Mouse (Mus musculus) lung, postnatal 14 days (tissue): ENCODE measurements around the gene Cpne5.
"Not testable (repeated sequence)": the region's sequence is repeated elsewhere in the genome, so short reads cannot be mapped to it uniquely, and the experiment has no call there.

ENCODE experiments used
- DNase-seq: peaks from one replicate; pipeline ENCODE4 v3.0.0; 2021

Cpne5 gene

DNA sequence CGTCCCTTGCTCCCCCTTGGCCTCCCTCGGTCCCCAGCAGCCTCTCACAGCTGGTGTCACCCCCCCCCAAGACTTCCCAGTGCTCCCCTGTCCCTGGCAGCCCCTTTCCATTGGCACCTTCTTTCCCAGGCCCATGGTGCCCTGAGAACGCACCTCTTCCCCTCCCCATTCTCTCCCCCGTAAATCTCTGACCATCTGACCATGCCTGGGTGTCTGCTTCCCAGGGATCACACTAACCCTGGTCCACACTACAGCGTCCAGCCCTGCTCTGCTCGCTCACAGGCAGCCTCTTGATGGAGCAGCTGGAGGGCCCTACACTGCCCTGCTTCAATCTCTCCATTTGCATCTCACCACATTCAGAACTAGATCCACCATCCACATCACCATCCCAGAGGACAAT lies 18.5 kb upstream of the Cpne5 start:
- no peak for DNase-seq

DNA sequence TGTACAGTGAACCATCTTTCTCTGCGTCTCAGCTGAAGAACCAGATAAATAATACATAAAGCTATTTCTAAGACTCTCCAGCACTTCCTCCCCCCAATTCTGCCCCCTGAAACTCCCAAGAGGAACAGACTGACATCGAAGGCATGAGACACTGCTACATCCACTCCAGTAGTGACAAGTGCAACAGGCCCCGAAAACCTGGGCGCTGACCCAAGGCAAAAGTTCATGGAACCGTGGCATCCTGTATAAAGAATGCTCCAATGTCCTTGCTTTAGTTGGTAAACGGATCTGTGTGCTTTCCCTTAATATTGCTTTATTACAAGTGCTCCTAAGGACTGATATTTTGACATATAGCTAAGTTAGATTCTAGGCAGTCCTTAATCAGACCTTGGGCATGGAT lies 16.8 kb upstream of the Cpne5 start:
- not testable (repeated sequence) for DNase-seq

DNA sequence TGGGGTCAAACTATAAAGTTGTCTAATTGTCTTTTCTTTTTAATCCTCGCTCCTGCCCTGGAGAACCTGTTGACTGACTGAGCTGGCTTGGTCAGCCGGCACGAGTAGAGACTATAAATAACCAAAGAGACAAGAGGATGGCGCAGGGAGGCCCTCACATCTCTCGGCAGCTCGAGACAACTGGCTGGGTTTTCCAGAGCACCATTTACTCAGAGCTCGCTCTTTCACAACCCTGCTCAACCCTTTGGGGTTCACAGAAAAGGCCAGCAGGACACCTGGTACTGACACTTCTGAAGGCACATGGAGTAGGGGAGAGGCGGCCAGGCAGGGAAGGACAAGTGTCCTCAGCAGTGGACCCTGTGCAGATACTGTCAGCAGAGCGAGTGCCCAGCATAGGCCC lies 15.7 kb upstream of the Cpne5 start:
- no peak for DNase-seq

DNA sequence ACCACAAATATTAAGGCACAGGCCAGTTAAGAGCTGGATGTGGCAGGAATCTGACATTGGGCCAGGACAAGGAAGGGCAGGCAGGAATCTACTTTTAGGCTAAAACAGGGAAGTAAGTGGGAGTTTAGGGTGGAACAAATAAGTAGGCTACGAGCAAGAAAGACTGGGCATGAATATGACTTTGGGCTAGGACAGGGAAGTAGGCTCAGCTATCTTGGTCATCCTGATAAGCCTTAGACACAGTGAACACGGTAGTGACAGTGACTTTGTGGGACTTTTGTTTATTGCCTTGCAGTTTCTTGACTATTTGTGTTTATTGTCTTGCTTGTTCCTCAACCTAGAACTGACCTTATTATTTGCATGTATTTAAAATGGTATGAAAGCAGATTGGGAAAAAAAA lies 15.3 kb upstream of the Cpne5 start:
- DNase-seq, result no peak

DNA sequence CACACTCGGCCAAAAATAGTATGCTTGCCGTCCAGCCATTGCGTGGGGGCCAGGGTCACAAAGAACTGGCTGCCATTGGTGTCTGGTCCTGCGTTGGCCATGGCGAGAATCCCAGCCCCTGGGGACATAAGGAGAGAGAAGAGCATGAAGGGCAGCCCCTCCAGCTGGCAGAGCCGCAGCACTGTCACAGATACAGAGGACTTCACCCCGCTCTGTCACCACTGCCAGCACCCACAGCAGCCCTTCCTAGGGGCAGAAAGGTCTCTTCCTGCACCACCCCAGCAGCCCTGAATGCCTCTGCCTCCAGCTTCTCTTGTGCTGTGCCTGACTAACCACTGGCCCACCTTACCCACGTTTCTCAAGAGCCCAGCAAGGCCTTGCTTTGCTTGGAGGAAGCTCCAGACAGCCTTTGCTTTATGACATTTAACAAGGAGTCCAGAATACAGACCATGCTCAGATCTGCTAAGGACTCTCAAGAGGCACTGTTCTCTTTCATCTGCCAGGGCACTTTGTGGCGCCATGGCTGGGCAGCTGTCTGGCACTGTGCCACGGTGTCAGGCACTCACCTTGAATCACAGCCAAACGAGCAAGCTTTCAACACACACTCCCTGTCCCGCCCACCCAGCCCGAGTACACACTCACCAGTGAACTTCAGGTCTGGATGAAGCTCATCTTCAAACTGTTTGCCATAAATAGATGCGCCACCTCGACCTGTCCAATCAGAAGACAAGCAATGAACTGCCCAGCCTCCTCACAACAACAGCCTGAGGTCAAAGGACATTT lies 13.8 kb upstream of the Cpne5 start:
- DNase-seq, result peak; percentile 78

DNA sequence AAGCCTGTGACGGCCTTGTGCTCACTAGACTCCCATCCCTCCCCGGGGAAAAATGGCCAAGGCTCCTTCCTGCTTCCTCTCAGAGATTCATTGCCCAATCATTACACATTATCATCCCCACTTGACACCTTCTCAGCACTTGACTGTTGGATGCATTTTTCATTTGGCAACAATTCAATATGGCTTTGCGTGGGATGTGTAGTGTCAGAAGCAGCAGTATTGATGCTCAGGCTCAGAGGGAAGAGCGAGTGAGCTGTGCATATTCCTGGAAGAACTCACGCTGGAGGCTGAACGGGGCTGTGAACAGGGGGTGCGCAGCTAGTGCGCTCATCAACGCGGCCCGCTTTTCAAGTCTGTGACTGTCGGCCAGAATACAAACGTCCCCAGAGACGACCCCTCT lies 13.0 kb upstream of the Cpne5 start:
- DNase-seq, result not testable (repeated sequence)

DNA sequence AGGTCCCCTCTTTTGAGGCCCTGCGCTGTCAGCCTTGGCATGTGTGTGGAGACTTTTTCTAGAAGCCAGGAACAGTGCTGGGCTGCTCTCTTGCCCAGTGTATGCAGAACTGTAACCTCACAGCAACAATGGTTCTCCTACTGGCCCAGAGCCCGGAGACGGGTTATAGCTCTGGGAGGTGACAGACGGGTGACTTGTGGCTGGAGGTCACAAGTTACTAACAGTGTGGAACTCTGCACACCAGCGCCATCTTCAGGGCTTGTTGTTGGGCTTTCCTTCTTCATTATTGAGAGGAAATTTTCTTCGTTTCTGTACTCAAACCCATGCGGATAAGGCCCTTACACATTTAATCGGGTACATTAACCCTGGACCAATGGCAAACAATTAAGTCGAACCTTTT lies 11.5 kb upstream of the Cpne5 start:
- DNase-seq, result peak; percentile 77

DNA sequence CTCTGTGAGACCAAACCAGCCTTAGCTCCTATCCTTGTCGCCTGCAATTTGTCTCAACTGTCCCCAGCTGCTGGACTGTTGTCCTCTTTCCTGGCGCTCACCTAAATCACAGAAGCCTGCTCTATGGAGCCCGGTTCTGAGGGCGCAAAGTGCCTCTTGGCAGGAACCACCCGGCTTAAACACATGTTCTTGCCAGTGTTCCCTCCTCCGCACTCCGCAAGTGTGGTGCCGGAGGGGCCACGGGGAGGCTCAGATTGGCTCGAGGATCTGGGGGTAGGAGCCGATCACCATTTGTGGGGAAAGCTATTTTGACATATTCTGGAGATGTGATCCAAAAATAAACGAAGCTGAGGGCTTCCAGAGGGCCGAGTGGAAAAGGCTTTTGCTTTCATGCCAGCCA lies 9.9 kb upstream of the Cpne5 start:
- DNase-seq, result no peak

DNA sequence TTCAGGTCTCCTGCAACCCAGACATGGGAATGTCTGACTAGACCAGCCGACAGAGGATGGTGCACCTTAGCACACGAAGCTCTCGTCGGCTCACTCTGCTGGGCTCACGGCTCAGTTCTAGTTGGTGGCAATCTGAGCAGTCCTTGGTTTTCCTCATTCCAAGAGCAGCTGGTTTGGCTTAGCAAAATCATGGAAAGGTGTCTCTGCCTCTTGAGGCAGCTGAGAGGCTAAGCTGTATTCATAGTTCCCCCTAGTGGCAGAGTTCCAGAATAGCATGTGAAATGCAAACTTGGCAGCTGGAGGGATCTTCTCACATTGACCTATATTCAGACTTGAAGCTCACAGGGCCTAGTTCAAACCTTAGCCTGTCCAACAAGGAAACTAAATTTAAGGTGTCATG lies 8.6 kb upstream of the Cpne5 start:
- DNase-seq, result peak; percentile 53

DNA sequence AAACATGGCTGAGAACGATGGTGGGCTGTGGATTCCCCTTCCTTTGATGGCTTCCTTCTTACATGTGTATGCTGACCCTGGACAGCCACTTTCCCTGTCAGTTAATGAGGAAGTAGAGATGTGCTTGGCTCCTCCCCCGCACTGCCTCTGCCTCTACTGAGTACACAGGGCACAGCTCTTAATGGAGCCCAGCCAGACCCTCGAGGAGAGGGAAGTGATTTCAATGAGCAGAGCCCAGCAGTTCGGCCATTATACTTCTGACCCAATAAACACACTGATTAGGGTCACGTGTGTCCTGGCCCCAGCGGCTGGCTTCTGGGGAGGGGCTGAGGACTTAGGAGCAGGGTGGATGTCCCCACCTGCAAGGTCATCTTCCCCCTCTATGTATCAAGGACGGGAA lies 7.8 kb upstream of the Cpne5 start:
- no peak for DNase-seq

DNA sequence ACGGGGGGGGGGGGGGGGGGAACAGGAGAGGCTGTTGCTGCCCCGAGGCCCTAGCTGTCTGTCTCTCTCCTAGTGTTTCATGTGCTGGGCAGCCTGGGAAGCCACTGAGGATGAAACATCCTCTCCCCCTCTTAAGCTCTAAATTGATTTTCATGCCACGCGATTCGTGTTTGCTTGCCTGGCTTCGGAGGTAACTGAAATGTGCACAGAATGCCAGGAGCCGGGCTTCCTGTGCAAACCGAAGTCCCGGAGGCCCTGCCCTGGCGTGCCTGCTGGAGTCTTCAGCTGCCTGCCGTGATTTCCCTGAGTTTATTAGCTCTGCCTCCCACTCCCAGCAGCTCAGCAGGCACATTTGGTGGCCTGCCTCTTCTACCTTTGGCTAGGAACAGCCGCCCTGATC lies 6.9 kb upstream of the Cpne5 start:
- DNase-seq, result no peak

DNA sequence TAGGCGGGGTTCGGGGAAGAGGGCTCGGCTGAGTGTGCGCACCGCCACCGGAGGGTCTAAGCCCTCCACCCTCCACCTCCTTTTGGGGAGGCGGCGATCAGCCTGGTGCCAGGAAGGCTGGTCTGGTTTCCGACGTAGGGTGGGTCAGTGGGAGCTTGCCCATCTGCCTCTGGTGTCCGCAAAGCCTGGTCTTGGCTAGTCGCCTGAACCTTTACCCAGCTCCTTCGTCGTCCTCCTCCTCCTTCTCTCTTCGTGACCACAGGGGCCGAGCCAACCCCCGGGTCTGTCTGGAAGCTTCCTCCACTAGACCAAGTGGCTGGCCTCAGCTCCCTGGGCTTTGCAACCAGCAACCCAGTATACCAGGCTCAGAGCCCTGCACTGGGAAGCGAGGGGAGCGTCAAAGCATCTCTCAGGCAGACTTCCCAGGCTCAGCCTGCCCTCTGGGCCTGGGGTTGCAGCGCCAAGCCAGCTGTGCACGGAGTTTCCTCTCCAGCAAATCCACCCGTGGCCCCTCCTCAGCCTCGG lies 516 bp upstream of the Cpne5 start:
- DNase-seq, result no peak

DNA sequence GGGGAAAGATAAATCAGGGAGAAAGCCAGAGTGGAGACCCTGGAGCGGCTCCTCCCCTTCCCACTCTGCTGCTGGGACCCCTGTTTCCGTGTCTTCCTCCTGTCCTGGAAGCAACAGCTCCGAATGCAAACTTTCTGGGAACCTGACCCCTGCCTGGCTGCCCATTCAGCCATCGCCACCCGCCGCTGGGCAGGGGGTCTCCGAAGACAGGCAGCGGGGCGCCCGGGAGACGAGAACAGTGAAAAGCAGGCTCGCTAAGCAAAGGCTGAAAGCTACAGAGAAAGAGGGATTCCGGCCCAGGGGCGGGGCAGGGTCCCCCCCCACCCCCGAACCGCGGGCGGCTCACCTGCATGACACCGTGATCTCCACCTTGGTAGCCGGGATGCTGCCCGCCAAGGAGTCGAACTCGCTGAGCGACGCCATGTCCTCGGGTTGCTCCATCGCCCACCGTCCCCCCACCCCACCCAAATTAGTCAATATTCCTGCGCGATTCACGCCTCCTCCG lies 648 bp downstream of the Cpne5 start:
- no peak for DNase-seq

DNA sequence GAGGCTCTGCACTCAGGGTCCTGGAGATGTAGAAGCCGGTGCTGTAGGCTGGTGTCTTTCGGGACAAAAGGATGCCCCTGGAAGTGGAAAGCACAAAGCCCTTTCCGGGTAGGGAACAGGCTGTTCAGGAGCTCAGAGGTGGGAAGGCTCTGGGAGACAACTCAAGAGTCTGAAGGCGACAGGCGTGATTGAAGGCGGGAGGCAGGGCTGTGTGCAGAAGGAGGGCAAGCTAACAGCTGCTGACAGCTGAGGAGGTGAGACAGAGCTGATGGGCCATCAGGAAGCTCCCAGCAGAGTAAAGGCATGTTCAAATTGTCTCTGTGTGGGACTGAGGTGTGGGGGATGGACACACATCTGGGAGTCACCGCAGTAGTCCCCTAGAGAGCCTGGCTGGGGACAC lies 1.9 kb downstream of the Cpne5 start:
- no peak for DNase-seq

DNA sequence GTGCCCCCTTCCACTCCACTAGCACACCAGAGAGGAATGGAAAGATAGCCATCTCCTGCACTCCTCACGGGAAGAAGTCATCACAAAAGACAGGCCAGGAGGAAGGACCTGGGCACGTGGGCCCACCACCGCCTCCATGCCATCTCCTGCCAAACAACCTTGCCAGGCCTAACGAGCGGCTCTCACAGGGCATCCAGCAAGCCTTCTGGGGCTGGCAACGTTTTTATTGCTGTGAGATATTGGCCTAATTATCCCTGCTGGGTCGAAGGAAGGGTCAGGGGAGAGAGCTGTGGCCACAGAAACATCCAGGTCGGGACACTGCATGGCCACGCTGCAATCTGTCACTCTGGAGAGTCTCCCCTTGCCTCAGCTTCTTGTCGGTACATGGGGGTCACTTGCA lies 6.9 kb downstream of the Cpne5 start:
- DNase-seq, result no peak

DNA sequence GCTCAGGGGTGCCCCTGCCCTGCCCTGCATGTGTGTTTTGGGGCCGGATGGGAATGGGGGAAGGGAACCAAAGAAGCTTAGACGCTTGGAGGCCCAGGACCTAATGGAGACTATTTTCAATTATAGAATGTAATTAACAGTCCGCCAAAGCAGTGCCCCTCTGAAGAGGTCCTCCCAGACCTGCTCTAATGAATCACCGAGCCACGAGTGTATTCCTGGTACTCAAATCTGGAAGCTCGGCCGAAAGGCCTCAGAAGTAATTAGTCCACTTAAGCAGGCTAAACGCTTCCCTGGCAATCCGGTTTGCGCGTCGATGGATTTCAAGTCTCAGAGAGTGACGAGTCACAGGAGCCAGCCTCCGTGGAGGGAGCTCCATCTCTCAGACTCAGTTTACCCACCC lies 17.3 kb downstream of the Cpne5 start:
- no peak for DNase-seq

DNA sequence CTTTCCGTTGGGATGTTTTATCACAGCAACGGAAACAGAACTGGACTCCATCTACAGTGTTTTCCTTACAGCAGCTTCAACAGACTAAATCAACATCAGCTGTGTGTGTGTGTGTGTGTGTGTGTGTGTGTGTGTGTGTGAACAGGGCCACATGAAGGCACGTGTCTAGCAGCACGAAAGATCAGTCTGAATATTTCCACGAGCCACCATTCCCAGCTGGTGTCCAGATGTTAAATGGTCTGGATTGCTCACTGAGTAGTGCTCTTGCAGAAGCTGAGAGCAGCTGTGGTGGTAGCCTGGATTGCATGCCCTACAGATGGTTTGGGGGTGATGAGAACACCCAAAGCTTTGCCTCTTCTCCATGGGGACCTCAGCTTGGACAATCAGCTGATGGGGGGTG lies 19.9 kb downstream of the Cpne5 start:
- no peak for DNase-seq

DNA sequence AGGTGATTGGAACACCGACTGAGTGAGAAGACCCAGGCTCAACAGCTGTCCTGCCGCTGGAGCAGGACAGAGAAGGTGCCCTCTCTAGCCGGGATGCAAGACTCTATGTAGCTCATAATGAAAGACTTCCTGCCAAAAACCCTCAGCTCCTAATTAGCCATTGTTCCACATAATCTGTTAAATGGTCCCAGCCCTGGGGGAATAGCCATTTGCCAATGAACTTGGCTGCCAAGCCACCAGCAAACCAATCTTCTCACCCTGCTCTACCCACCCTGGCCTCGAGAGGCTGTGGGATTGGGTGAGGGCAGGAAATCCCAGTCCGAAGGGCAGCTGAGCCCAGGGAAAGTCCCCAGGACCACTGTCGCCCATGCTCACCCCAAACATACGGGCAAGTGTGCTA lies 21.9 kb downstream of the Cpne5 start:
- DNase-seq, result no peak

DNA sequence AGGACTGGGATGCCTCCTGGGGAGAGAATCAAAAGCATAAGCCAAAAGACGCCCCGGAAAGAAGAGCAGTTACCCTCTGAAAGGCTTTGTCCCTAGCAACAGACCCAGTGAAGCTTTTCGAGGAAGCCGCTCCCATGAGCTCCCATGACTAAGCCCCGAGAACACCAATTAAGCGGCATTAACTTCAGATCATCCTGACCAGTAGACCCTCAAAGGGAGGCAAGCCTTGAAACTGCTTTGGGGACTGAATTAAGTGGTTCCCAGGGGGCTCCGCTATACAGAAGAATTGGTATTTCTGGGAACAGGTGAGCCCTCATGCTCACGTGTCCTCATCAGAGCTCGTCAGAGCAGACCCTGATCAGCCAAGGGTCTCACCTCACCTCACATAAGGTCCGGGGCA lies 23.3 kb downstream of the Cpne5 start:
- DNase-seq, result no peak

DNA sequence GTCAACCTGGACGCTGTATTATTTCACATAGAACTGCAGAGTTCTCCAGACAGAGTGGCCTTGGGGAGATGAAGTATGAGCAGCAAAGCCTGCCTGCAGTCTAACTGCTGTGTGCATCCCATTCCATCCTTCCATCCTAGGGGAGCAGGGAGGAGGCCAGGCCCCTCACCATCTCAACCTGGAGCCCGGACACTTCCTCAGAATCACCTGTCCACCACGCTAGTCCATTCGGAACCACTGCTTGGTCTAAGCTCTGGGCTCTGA lies 23.8 kb downstream of the Cpne5 start:
- DNase-seq, result no peak

DNA sequence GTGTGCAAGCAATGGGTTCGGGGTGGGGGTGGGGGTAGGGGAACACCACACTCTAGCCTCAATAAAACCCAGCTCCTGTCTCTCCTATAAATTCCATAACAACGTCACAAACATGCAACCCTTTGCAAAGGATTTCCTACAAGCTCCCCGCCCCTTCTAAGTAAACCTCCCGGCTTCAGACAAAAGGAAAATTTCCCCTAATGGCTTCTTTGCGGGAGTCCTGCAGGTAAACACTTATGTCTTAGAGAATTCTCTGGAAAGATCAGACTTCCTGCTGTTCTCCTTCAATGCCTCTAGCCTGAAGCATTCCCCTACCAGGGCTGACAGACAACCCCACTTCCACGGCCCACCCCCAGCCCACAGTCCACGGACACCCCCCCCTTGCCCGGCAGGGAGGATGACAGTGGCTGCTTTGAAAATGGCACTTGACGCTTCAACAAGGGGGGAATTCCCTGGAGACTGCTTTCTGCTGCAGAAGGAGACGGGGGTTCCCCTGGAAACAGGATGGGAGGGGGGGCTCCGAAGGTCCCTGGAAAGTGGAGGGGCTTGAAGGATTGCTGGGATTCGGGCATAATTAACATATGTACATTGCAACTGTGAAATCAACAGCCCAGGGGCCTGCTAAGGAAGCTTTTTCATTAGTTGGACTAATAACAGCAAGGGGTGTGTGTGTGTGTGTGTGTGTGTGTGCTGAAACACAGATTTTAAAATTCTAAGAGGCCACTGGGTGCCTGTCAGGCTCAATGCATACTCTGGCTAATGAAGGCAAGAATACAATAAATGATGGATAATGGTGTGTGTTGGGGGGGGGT lies 24.4 kb downstream of the Cpne5 start:
- no peak for DNase-seq

DNA sequence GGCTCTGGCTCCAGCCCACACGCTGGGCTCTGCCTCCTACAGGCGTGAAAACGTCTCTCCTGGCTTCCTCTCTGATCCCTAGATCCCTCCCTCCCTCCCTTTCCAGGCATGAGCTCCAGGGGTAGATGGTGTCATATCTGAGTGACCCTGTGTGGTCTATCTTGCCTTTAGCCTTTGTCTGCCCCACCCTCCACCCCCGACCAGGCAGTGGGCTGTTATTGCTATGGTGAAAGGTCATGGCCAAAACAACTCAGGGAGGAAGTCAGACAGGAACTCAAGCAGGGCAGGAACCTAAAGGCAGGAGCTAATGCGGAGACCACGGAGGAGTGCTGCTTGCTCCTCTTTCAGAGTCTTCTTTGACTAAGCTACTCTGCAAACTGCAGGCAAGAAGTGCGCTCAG lies 26.1 kb downstream of the Cpne5 start:
- DNase-seq, result no peak

DNA sequence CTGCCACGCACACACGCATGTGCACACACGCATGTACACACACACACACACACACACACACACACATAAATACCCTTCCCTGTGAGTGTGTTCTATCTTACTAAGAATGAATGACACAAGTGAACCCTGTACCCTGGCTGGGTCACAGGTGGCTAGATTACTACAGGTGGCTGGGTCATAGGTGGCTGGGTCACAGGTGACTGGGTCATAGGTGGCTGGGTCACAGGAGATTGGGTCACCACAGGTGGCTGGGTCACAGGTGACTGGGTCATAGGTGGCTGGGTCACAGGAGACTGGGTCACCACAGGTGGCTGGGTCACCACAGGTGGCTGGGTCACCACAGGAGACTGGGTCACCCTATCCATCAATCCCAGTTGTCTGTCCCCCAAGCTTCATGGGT lies 27.9 kb downstream of the Cpne5 start:
- DNase-seq, result no peak

DNA sequence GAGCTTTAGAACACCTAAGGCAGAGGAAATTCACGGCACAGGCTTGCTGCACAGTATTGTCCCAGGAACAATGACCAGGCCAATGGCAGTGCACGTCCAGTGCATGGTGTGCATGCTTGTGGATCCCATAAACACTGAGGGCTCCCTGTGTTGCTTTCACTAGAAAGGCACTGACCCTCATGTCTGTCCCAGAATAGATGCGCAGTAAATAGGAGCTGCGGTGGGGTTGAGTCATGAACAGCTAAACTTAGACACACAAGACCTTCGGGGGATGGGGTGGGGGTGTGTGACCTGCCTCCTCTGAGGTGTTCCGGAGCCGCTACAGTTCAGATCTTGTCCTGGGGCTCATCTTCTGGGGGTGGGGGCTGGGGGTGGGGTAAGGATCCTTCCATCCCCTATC lies 31.9 kb downstream of the Cpne5 start:
- no peak for DNase-seq

DNA sequence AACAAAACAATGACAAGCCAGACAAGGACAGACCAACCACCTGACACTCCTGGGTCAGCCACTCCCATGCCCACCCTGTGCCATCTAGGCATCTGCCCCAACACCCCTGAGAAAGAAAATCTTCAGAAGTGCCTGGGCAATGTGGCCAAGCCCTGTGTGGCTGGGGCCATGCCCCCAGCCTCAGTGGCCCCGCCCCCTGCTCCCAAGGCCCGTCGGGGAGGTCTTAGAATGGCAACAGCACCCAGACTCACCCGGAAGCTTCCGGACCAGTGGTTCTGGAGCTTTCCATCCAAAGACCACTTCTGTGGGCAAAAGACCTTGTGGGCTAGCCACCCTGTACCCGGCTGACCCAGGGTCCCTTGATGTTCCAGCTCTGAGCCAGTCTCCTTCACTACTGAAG lies 35.4 kb downstream of the Cpne5 start:
- no peak for DNase-seq
